Mouse (Mus musculus): Measurements from ENCODE around the gene Apln.

Gene Apln

DNA sequence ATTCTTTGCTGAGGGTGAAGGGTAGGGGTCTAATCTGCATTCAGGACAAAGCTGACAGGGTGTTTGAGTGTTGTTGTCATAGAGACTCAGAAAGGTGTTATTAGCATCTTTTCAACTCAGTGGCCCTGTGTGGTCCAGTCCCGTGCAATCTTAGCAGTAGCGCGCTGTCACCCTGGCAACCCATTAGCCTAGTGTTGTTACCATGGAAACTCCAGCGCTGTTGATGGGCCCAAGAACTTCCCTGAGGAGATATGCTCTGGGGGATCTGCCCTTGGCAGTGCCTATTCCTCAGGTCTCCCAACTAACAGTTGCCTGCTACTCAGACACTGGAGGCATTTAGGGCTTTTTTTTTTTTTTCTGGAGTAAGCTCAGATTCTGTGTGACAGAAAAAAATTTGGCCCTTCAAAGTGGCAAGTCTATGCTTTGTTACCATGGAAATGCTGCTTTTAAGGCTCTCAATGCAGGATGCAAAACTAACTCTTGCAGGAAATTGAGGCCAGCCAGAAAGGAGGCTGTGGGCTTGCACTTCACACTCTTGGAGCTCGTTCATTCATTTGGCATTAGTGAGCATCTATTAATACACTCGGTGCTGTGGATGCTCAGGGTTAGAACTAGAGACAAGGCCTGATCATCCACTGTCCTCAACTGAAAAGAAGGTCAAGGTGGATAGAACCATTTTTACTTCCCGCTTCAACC lies 17.6 kb downstream of the Apln start:
- DNase-seq (ENCODE audit: low spot score in 2 of 2) = peak; percentile 73 to 81

DNA sequence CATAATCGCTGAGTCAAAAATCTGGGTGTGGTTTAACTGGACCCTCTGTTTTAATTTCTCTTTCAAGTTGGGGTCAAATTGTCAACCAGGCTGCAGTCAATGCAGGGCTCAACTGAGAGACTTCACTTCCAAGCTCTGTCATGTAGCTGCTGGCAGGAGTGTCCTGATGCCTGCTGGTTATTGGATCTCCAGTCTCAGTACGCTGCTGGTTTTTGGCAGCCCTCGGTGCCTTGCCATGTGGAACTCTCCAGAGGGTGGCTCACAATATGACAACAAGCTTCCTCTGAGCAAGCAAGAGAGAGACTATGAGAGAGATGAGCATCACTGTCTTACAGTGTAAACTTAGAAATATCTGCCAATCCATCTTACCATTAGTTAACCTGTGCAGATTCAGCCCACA lies 23.0 kb downstream of the Apln start:
- no peak for DNase-seq (ENCODE audit: low spot score in 2 of 2)

DNA sequence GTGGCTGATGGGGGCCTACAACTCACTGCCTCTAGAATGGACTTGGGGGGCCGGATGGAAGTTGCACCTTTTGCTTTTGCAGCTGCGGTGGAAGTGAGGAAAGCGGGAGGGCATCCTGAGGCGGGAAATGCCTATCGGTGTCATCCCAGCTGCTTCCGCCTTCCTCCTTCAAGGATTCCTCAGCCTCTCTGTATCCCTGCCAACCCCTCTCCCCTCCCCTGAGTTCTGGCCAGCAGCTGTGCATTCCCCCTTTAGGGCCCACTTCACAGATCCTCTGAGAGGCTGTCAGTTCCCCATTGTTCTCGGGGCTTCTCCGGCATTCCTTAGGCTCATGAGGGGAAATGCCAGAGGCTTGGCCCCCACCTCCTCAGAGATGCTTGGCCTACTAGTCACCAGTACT lies 28.6 kb downstream of the Apln start:
- DNase-seq (ENCODE audit: low spot score in 2 of 2) = no peak

DNA sequence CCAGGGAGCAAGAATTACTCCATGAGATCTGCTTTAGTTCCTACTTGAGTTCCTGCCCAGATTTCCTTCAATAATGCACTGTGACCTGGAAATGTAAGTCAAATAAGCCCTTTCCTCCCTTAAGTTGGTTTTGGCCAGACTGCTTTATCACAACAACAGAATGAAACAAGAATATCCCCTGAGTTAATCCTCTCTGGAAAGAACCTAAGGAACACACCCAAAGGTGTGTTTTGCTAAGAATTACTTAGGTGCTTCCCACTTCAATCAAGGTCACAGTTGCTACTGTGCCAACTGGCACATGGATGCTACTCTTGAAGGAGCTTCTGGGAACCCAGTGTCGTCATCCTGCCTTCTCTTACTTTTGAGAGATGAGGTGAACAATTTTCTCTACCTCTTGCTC lies 29.9 kb downstream of the Apln start:
- no peak for DNase-seq (ENCODE audit: low spot score in 2 of 2)

DNA sequence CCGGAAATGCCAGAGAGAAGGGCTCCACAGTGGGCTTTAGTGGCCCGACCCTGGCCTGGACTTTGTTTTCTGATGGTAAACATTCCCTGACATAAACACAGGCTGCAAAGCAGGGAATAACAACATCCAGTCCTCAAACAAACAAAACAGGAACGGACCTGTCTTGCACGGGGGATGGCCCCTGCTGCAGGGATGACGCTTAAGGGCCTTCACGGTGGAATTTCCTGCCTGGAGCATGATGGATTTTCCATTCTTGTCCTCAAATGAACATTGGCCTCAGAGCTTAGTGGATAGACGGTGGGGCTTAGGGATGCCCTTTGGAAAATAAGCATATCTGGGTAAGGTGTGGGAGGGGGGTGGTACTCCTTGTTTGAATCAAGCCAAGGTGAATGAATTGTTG lies 33.5 kb downstream of the Apln start:
- DNase-seq (ENCODE audit: low spot score in 2 of 2) = no peak

DNA sequence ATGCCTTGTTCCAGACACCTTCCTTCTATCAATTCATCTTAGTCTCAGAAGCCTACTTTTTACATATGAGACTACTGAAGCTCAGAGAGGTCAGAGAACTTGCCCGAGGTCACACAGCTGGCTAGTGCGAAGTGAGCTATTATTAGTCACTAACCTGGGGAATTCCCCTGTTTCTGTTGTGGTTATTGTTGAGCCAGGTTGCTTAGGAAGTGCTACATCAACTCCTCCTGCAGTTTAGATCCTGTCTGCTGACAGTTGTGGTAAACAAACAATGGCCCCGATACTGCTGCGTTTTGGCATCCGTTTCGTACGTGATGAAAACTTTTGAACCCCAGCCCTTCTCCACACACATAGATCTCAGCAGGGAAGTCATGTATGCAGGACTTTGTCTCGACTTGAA lies 36.2 kb downstream of the Apln start:
- DNase-seq (ENCODE audit: low spot score in 2 of 2) = no peak

DNA sequence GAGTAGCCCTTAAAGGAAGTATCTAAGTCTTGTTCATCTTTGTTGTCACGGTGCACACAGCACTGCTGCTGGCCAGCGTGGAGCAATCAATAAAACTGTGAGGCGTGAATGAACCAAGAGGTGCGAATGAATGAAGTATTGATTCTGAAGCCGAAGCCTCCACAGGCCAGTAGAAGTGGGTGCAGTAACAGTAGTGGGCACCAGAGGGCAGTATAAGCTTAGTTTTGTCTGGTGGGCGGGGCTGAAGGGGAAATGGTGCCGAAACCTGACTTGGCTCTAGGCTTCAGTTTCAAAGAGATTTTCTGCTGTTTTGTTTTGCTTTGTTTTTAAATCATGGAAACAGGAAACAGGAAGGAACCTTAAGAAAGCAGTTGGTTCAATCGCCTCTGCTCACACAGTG lies 42.0 kb downstream of the Apln start:
- peak; percentile 46 to 81 for DNase-seq (ENCODE audit: low spot score in 2 of 2)

DNA sequence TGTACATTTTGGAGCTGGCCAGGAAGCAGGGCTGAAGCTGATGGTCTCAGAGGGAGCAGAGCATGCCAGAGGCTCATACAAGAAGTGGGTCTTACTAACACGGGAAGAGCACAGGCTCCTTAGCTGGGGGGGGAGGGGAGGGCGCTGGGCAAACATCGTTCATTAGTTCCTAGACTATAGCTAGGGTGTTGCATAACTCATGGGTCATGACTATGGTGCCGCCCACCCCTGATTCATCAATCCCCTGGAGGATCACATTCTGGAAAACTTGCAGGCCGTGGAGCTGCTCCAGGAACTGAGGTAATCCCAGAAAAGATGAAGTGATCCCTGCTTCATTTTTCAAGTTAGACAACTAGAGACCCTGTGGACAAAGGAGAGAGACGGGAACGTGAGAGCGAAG lies 46.6 kb downstream of the Apln start:
- DNase-seq (ENCODE audit: low spot score in 2 of 2) = no peak

DNA sequence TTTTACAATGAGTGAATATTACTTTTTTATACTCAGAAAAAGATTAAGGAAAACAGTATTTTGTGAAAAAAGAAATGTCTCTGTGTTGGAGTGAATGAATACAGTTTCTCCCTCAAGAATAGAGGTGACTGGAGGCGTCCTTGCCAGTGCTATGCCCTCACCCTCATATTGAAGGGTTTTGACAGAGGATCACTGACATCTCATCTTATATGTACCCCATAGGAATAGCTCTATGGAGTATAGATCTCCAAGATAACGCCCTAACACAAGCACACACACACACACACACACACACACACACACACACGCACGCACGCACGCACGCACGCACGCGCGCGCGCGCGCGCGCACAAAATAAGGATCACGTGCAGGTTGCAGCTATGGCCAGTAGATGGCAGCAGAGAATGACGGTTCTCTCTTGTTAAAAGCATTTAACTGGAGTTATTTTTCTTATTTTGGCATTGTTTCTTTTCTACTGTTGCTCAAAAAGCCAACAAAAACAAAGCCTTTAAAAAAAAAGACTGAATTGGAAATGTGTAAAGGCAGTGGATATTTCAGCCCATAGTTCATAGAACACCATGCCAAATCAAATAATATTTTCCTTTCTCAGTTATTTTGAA lies 49.5 kb downstream of the Apln start:
- DNase-seq (ENCODE audit: low spot score in 2 of 2) = peak; percentile 61 to 69

DNA sequence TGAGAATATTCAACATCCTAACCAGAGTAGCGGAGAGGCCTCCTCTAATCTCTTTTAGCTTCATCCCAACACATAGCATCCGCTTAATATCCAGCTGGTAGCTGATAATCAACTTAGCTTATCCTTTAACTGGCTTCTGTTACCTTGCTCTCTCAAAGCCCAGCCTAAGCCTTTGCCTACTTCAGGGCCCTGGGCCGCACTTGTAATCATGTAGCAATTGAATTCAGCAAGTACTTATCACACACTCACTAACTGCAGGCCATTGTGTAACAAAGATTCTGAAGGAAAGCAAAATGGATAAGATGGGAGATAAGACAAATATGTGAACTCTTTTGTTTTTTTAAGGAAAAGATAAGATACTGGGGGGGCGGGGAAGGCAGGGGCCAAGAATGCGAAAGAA lies 57.6 kb downstream of the Apln start:
- DNase-seq (ENCODE audit: low spot score in 2 of 2) = no peak

DNA sequence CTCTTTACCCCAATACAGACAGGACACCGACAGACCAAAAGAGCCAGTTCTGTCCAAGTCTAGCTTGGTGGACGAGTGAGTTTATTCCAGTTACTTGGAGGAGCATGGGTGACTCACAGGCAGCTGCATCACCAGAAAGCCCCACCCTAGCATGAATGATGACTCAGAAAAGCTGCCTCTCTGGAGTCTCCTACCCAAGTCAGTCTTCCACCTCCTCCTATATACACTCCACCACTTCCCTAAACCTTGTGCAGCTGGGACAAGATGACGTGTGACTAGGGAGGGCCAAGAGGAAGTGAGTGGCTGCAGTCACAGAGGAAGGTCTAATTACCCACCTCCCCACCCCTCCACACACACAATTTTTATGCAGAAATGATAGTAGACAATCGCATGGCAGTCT lies 58.1 kb downstream of the Apln start:
- DNase-seq (ENCODE audit: low spot score in 2 of 2) = no peak

Measured in right cerebral cortex, postnatal 10 days (tissue).